8 mouse cellular contexts compared by ENCODE assay signal in the genomic region with DNA sequence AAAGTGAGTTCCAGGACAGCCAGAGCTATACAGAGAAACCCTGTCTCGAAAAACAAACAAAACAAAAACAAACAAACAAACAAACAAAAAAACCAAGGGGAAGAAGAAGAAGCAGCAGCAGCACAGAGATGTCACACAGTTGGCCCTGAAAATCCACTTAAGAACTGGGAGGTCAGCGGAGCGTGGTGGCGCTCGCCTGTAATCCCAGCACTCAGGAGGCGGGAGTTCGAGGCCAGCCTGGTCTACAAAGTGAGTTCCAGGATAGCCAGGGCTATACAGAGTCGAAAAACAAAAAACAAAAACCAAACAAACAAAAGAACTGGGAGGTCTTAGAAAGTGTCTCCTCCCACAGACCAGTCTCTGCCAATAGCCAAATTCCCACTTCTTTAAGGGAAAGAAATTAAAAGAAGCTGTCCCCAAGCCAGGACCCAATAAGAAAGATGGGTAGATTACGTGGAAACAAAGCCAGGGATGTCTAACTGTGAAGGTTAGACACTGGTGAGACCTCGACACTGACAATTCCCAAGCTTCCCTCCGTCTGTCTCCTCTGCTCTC. TPM values are rescaled to one million over a fixed set of nuclear protein-coding genes. Genes with fewer than 3 reads are reported as not detected.
DNase-seq lines count a peak whose midpoint lies in the region; ATAC-seq and TF ChIP-seq lines count a peak whose summit lies in the region.

No protein-coding gene starts in this region.

- no peak for TF ChIP-seq CTCF in E14TG2a.4 (conservative IDR thresholded peaks at IDR 0.05; ENCODE audit: low read length)
- no peak for TF ChIP-seq CTCF in liver, embryonic 14.5 days (IDR thresholded peaks at IDR 0.05; ENCODE audit: low read depth)

- DNase-seq in embryo, embryonic 11 days, result peak; percentile 7
- no peak for DNase-seq in embryo, embryonic 9.5 days (ENCODE audit: extremely low spot score)
- no peak for DNase-seq in liver, embryonic 14.5 days (ENCODE audit: low read depth in 3 of 3, low spot score in 3 of 3)
- no peak for DNase-seq in right cerebral cortex, postnatal 4 days
- DNase-seq in left cerebral cortex, postnatal 36 days (ENCODE audit: low spot score in 2 of 2), result no peak
- DNase-seq in adrenal gland, adult 2 months, result no peak

- H3K4me2 ChIP-seq in forebrain, embryonic 16.5 days (ENCODE audit: low read length), result peak overlapping the region; percentile 62
- H3K4me2 ChIP-seq in liver, embryonic 14.5 days (ENCODE audit: low read depth), result peak overlapping the region; percentile 84

- WGBS in forebrain, embryonic 16.5 days, result 60% methylated on average over 11 of the region's 11 CpGs
- 57% methylated on average over 11 of the region's 11 CpGs for WGBS in liver, embryonic 14.5 days (ENCODE audit: insufficient replicate concordance)

- H3K9me3 ChIP-seq in E14TG2a.4 (ENCODE audit: low read length), result no peaks in the 10 kb centered on the region
- H3K9me3 ChIP-seq in forebrain, embryonic 16.5 days (ENCODE audit: control insufficient read depth, low read length), result no peaks in the 10 kb centered on the region
- H3K9me3 ChIP-seq in liver, embryonic 14.5 days (ENCODE audit: control insufficient read depth, low read length), result no peaks in the 10 kb centered on the region

- peak; percentile 34 for ATAC-seq in forebrain, embryonic 16.5 days
- no peak for ATAC-seq in liver, embryonic 14.5 days (ENCODE audit: insufficient read depth)

- no peaks in the 10 kb centered on the region for H3K27me3 ChIP-seq in E14TG2a.4 (ENCODE audit: insufficient read depth, low read length)
- H3K27me3 ChIP-seq in forebrain, embryonic 16.5 days (replicated peaks; ENCODE audit: control insufficient read depth, insufficient read depth, low read length), result no peaks in the 10 kb centered on the region
- H3K27me3 ChIP-seq in liver, embryonic 14.5 days (ENCODE audit: control insufficient read depth, insufficient read depth, low read length), result no peaks in the 10 kb centered on the region

- no peak overlapping the region for H3K27ac ChIP-seq in forebrain, embryonic 16.5 days (ENCODE audit: low read length)
- H3K27ac ChIP-seq in liver, embryonic 14.5 days, result no peak overlapping the region

- peaks cover 42% of the 10 kb centered on the region for H3K4me1 ChIP-seq in E14TG2a.4 (replicated peaks; ENCODE audit: low read depth, low read length)
- peaks cover 4% of the 10 kb centered on the region; the same call in 1 of the 2 replicates for H3K4me1 ChIP-seq in forebrain, embryonic 16.5 days (replicated peaks; ENCODE audit: control insufficient read depth, insufficient read depth, low read length)
- peaks cover 17 to 18% of the 10 kb centered on the region in 2 experiments for H3K4me1 ChIP-seq in liver, embryonic 14.5 days (replicated peaks; ENCODE audit: control insufficient read depth in 2 of 2, insufficient read depth in 2 of 2, low read length in 1 of 2)

- peak overlapping the region; percentile 62 for H3K9ac ChIP-seq in forebrain, embryonic 16.5 days (replicated peaks; ENCODE audit: low read depth, low read length)
- H3K9ac ChIP-seq in liver, embryonic 14.5 days (replicated peaks), result peak overlapping the region; percentile 61

- no peak for TF ChIP-seq EP300 in liver, embryonic 14.5 days (IDR thresholded peaks at IDR 0.05; ENCODE audit: low read depth)

- peak overlapping the region; percentile 95 for H3K4me3 ChIP-seq in E14TG2a.4 (replicated peaks; ENCODE audit: low read length)
- H3K4me3 ChIP-seq in forebrain, embryonic 16.5 days (replicated peaks; ENCODE audit: low read length), result peak overlapping the region; percentile 50
- H3K4me3 ChIP-seq in liver, embryonic 14.5 days (ENCODE audit: insufficient read depth in 1 of 2, low read depth in 2 of 2, low read length in 2 of 2), result peak overlapping the region; percentile 63 to 68

- no peaks in the 10 kb centered on the region; the same call in 1 of the 2 replicates for H3K36me3 ChIP-seq in E14TG2a.4 (ENCODE audit: insufficient read depth, low read length)
- H3K36me3 ChIP-seq in forebrain, embryonic 16.5 days (ENCODE audit: control insufficient read depth, insufficient read depth), result no peaks in the 10 kb centered on the region
- H3K36me3 ChIP-seq in liver, embryonic 14.5 days (replicated peaks; ENCODE audit: control insufficient read depth, insufficient read depth, low read depth), result no peaks in the 10 kb centered on the region

- intact Hi-C loops in left cerebral cortex, postnatal 36 days (cut with DNase I), result loop anchor here (5.0 kb wide), 1 partner anchor 45 kb away; a partner anchor contains a TSS

RNA-seq across cellular contexts. Expression of a gene that starts 0.7 kb away (rescaled TPM):
- polyA plus RNA-seq in forebrain, embryonic 16.5 days (2015; fragmentation: Nextera tagmentation; extraction: Ambion mirVana), result 4.8 and 7.6 TPM in 2 replicates
- 2.7 and 2.8 TPM in 2 replicates for polyA plus RNA-seq in liver, embryonic 14.5 days (2012; rRNA removed)
- 1.6 TPM in 2 replicates for polyA plus RNA-seq in liver, embryonic 14.5 days (2014; fragmentation: Nextera tagmentation; extraction: Ambion mirVana)
- 10 to 100 TPM in 1 of 2 experiments, 1 to 10 TPM in 1; 9.0 to 11.0 TPM for total RNA-seq in left cerebral cortex, postnatal 36 days (2021)
- total RNA-seq in adrenal gland, adult 2 months (2021), result 10 to 100 TPM; 12.1 to 14.8 TPM
- 4.2 and 4.3 TPM in 2 replicates for polyA plus RNA-seq in adrenal gland, adult 2 months (2012; rRNA removed)

RNA-seq across cellular contexts. Expression of a gene that starts 9.3 kb away (rescaled TPM):
- 8.9 and 9.4 TPM in 2 replicates for polyA plus RNA-seq in forebrain, embryonic 16.5 days (2015; fragmentation: Nextera tagmentation; extraction: Ambion mirVana)
- polyA plus RNA-seq in liver, embryonic 14.5 days (2012; rRNA removed), result 4.5 and 6.8 TPM in 2 replicates
- polyA plus RNA-seq in liver, embryonic 14.5 days (2014; fragmentation: Nextera tagmentation; extraction: Ambion mirVana), result 3.7 and 3.8 TPM in 2 replicates
- 10 to 100 TPM; 30.1 to 41.9 TPM for total RNA-seq in left cerebral cortex, postnatal 36 days (2021)
- total RNA-seq in adrenal gland, adult 2 months (2021), result 10 to 100 TPM; 19.5 to 27.4 TPM
- 0.52 and 0.63 TPM in 2 replicates for polyA plus RNA-seq in adrenal gland, adult 2 months (2012; rRNA removed)

RNA-seq across cellular contexts. Expression of a gene that starts 46.7 kb away (rescaled TPM):
- polyA plus RNA-seq in forebrain, embryonic 16.5 days (2015; fragmentation: Nextera tagmentation; extraction: Ambion mirVana), result 94.8 and 112 TPM in 2 replicates
- polyA plus RNA-seq in liver, embryonic 14.5 days (2012; rRNA removed), result 16.9 and 18.1 TPM in 2 replicates
- 10.3 and 11.5 TPM in 2 replicates for polyA plus RNA-seq in liver, embryonic 14.5 days (2014; fragmentation: Nextera tagmentation; extraction: Ambion mirVana)
- 100 to 1,000 TPM in 1 of 2 experiments, 10 to 100 TPM in 1; 71.9 to 116 TPM for total RNA-seq in left cerebral cortex, postnatal 36 days (2021)
- 10 to 100 TPM; 24.1 to 31.7 TPM for total RNA-seq in adrenal gland, adult 2 months (2021)
- polyA plus RNA-seq in adrenal gland, adult 2 months (2012; rRNA removed), result 24.3 and 25.5 TPM in 2 replicates
